In the genomic region with DNA sequence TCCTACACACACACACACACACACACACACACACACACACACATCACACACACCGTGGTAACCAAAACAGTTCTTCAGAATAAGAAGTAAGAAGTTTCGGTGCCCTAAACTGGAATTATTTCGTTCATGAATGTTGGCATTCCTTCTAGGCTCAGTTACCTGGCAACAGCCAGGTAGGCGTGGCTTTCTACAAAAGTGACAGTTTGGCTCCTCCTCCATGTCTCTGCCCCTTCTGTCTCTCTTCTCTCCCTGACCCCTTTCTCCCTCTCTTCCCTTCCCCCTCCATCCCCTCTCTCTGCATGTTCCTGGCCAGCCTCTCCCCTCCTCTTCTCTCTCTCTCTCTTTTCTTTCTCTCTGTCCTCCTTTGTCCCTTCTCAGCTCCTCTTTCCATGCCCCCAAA, we compare ENCODE assay signal across 9 mouse cellular contexts. TPM values are rescaled to one million over a fixed set of nuclear protein-coding genes. Genes with fewer than 3 reads are reported as not detected.
DNase-seq lines count a peak whose midpoint lies in the region; ATAC-seq and TF ChIP-seq lines count a peak whose summit lies in the region.
"Had no signal": no experiment of that assay in that cellular context is flagged by ENCODE, and none has a peak within 500 bp of the region (broad histone marks: within the 10 kb centered on the region; RNA-seq: fewer than 3 reads in every experiment).

No protein-coding gene starts in this region.

- intact Hi-C loops in left cerebral cortex, adult 2 months (cut with DNase I): no loop called here
- intact Hi-C loops in gastrocnemius, postnatal 14 days (cut with DNase I; ENCODE audit: low total_unique reads): no loop called here

- H3K9me3 ChIP-seq in lung, embryonic 14.5 days (ENCODE audit: low read depth, low read length): no peaks in the 10 kb centered on the region
- H3K9me3 ChIP-seq in forebrain, embryonic 12.5 days: no peaks in the 10 kb centered on the region
- H3K9me3 ChIP-seq in limb, embryonic 10.5 days (replicated peaks): no peaks in the 10 kb centered on the region
- no peaks in the 10 kb centered on the region for H3K9me3 ChIP-seq in neural tube, embryonic 13.5 days

- 38% methylated on average over 4 of the region's 4 CpGs for WGBS in lung, embryonic 14.5 days
- 32% methylated on average over 4 of the region's 4 CpGs for WGBS in forebrain, embryonic 12.5 days
- 42% methylated on average over 4 of the region's 4 CpGs for WGBS in limb, embryonic 10.5 days
- WGBS in neural tube, embryonic 13.5 days: 30% methylated on average over 4 of the region's 4 CpGs

- H3K4me3 ChIP-seq in lung, embryonic 14.5 days (ENCODE audit: low read depth, low read length): peak overlapping the region; percentile 47
- H3K4me3 ChIP-seq in forebrain, embryonic 12.5 days (replicated peaks): peak overlapping the region; percentile 40; the same call in 1 of the 2 replicates
- peak overlapping the region; percentile 58 for H3K4me3 ChIP-seq in limb, embryonic 10.5 days
- no peak overlapping the region for H3K4me3 ChIP-seq in neural tube, embryonic 13.5 days
- H3K4me3 ChIP-seq in left cerebral cortex, adult 2 months: no peak overlapping the region

- H3K27me3 ChIP-seq in lung, embryonic 14.5 days (ENCODE audit: insufficient read depth, low read length): peaks cover 5% of the 10 kb centered on the region; the same call in 1 of the 2 replicates
- peaks cover 13% of the 10 kb centered on the region for H3K27me3 ChIP-seq in forebrain, embryonic 12.5 days
- H3K27me3 ChIP-seq in limb, embryonic 10.5 days (ENCODE audit: low read depth, poor library complexity, severe bottlenecking): peaks cover 12% of the 10 kb centered on the region
- peaks cover 10% of the 10 kb centered on the region for H3K27me3 ChIP-seq in neural tube, embryonic 13.5 days

- peak overlapping the region; percentile 99 for H3K27ac ChIP-seq in lung, embryonic 14.5 days (ENCODE audit: low read depth)
- H3K27ac ChIP-seq in forebrain, embryonic 12.5 days: peak overlapping the region; percentile 89
- peak overlapping the region; percentile 96 for H3K27ac ChIP-seq in limb, embryonic 10.5 days
- H3K27ac ChIP-seq in neural tube, embryonic 13.5 days (replicated peaks): no peak overlapping the region
- H3K27ac ChIP-seq in left cerebral cortex, adult 2 months: no peak overlapping the region

- peak overlapping the region; percentile 99 for H3K4me2 ChIP-seq in lung, embryonic 14.5 days
- peak overlapping the region; percentile 77 for H3K4me2 ChIP-seq in forebrain, embryonic 12.5 days
- peak overlapping the region; percentile 72 for H3K4me2 ChIP-seq in neural tube, embryonic 13.5 days

- H3K36me3 ChIP-seq in lung, embryonic 14.5 days (ENCODE audit: insufficient read depth): no peaks in the 10 kb centered on the region
- no peaks in the 10 kb centered on the region for H3K36me3 ChIP-seq in forebrain, embryonic 12.5 days (replicated peaks)
- H3K36me3 ChIP-seq in limb, embryonic 10.5 days: no peaks in the 10 kb centered on the region
- no peaks in the 10 kb centered on the region for H3K36me3 ChIP-seq in neural tube, embryonic 13.5 days

- H3K9ac ChIP-seq in lung, embryonic 14.5 days: peak overlapping the region; percentile 53
- H3K9ac ChIP-seq in forebrain, embryonic 12.5 days: no peak overlapping the region
- no peak overlapping the region for H3K9ac ChIP-seq in neural tube, embryonic 13.5 days

- no peak for TF ChIP-seq CTCF in lung, embryonic 14.5 days (IDR thresholded peaks at IDR 0.05; ENCODE audit: low read depth)
- no peak for TF ChIP-seq CTCF in left cerebral cortex, adult 2 months (IDR thresholded peaks at IDR 0.05)

- peak; percentile 64 for DNase-seq in lung, embryonic 14.5 days
- DNase-seq in lung, postnatal 25 days (ENCODE audit: low spot score): no peak
- no peak for DNase-seq in limb, embryonic 10.5 days (ENCODE audit: low spot score)
- no peak for DNase-seq in left cerebral cortex, adult 2 months (ENCODE audit: extremely low spot score in 1 of 2, low spot score in 2 of 2)
- no peak for DNase-seq in right cerebral cortex, adult 18-20 months
- DNase-seq in gastrocnemius, postnatal 14 days: no peak
- DNase-seq: adrenal gland, adult 8-10 months had no signal

- peaks cover 16% of the 10 kb centered on the region; the same call in 1 of the 2 replicates for H3K4me1 ChIP-seq in lung, embryonic 14.5 days (ENCODE audit: insufficient read depth)
- H3K4me1 ChIP-seq in forebrain, embryonic 12.5 days: peaks cover 33% of the 10 kb centered on the region
- peaks cover 54% of the 10 kb centered on the region for H3K4me1 ChIP-seq in limb, embryonic 10.5 days
- peaks cover 37% of the 10 kb centered on the region for H3K4me1 ChIP-seq in neural tube, embryonic 13.5 days (replicated peaks)

- no peak for ATAC-seq in lung, embryonic 14.5 days (ENCODE audit: insufficient read depth)
- ATAC-seq in forebrain, embryonic 12.5 days (ENCODE audit: low FRiP score): no peak
- ATAC-seq in neural tube, embryonic 13.5 days (ENCODE audit: low read depth): no peak

RNA-seq across cellular contexts. Expression of a gene that starts 11.9 kb away (rescaled TPM):
- 1,140 and 1,218 TPM in 2 replicates for polyA plus RNA-seq in lung, embryonic 14.5 days (2014; fragmentation: Nextera tagmentation; extraction: Ambion mirVana)
- polyA plus RNA-seq in forebrain, embryonic 12.5 days (2016; fragmentation: Nextera tagmentation; extraction: Ambion mirVana): 955 and 986 TPM in 2 replicates
- polyA plus RNA-seq in limb, embryonic 10.5 days (2016; fragmentation: Nextera tagmentation; extraction: Ambion mirVana): 830 and 926 TPM in 2 replicates
- 917 and 951 TPM in 2 replicates for polyA plus RNA-seq in neural tube, embryonic 13.5 days (2015; fragmentation: Nextera tagmentation; extraction: Ambion mirVana)
- 100 to 1,000 TPM; 975 to 978 TPM for total RNA-seq in left cerebral cortex, adult 2 months (2021)
- 1,000 to 10,000 TPM; 3,074 to 3,192 TPM for total RNA-seq in gastrocnemius, postnatal 14 days (2021)

RNA-seq across cellular contexts. Expression of a gene that starts 46.1 kb away (rescaled TPM):
- 4.1 and 4.7 TPM in 2 replicates for polyA plus RNA-seq in lung, embryonic 14.5 days (2014; fragmentation: Nextera tagmentation; extraction: Ambion mirVana)
- 9.7 and 10.2 TPM in 2 replicates for polyA plus RNA-seq in forebrain, embryonic 12.5 days (2016; fragmentation: Nextera tagmentation; extraction: Ambion mirVana)
- 4.8 and 6.2 TPM in 2 replicates for polyA plus RNA-seq in limb, embryonic 10.5 days (2016; fragmentation: Nextera tagmentation; extraction: Ambion mirVana)
- 8.5 and 10.2 TPM in 2 replicates for polyA plus RNA-seq in neural tube, embryonic 13.5 days (2015; fragmentation: Nextera tagmentation; extraction: Ambion mirVana)
- total RNA-seq in left cerebral cortex, adult 2 months (2021): 10 to 100 TPM; 10.6 to 12.2 TPM
- 1 to 10 TPM; 7.8 to 9.6 TPM for total RNA-seq in gastrocnemius, postnatal 14 days (2021)

Comparison
In these comparisons a context has a peak if more than half of its experiments do, and no peak if none do; other contexts are left out.
1. H3K27ac ChIP-seq: peak in lung, embryonic 14.5 days (single experiment), forebrain, embryonic 12.5 days (single experiment) and limb, embryonic 10.5 days (single experiment); none in neural tube, embryonic 13.5 days (single experiment) and left cerebral cortex, adult 2 months (single experiment).
2. H3K4me3 ChIP-seq: peak in lung, embryonic 14.5 days (single experiment), forebrain, embryonic 12.5 days (single experiment) and limb, embryonic 10.5 days (single experiment); none in neural tube, embryonic 13.5 days (single experiment) and left cerebral cortex, adult 2 months (single experiment).
3. Peak in every context shown above with its lines, with median percentiles within 50 percentile points of each other: H3K4me2 ChIP-seq.